Mouse (Mus musculus): Measurements from ENCODE around the gene Agl.
"Not testable (repeated sequence)": the region's sequence is repeated elsewhere in the genome, so short reads cannot be mapped to it uniquely, and the experiment has no call there.

Agl gene

GRCm38 (mm10) chr3:116766963-116767362 lies 41.0 kb downstream of the Agl start:
- in situ Hi-C loops (cut with MboI; ENCODE audit: low sequenced_read_pairs), result not testable (repeated sequence)

- in situ Hi-C loops (cut with MboI; ENCODE audit: low sequenced_read_pairs), result no loop called here
These were observed 55.1 kb downstream of the Agl start for GRCm38 (mm10) chr3:116752818-116753217.

GRCm38 (mm10) chr3:116751191-116751860 lies 56.6 kb downstream of the Agl start:
- in situ Hi-C loops (cut with MboI; ENCODE audit: low sequenced_read_pairs), result no loop called here

GRCm38 (mm10) chr3:116748391-116749170 lies 59.4 kb downstream of the Agl start:
- in situ Hi-C loops (cut with MboI; ENCODE audit: low sequenced_read_pairs), result loop anchor here (25.0 kb wide), 1 partner anchor 411 kb away; no protein-coding TSS in a partner anchor

GRCm38 (mm10) chr3:116747648-116748047 lies 60.3 kb downstream of the Agl start:
- in situ Hi-C loops (cut with MboI; ENCODE audit: low sequenced_read_pairs), result loop anchor here (25.0 kb wide), 1 partner anchor 410 kb away; no protein-coding TSS in a partner anchor

GRCm38 (mm10) chr3:116740963-116741362 lies 67.0 kb downstream of the Agl start:
- in situ Hi-C loops (cut with MboI; ENCODE audit: low sequenced_read_pairs), result loop anchor here (25.0 kb wide), 1 partner anchor 404 kb away; no protein-coding TSS in a partner anchor

- in situ Hi-C loops (cut with MboI; ENCODE audit: low sequenced_read_pairs), result loop anchor here (25.0 kb wide), 1 partner anchor 403 kb away; no protein-coding TSS in a partner anchor
These were observed 67.9 kb downstream of the Agl start for GRCm38 (mm10) chr3:116740106-116740505.

- in situ Hi-C loops (cut with MboI; ENCODE audit: low sequenced_read_pairs), result loop anchor here (25.0 kb wide), 1 partner anchor 400 kb away; no protein-coding TSS in a partner anchor
These were observed 70.6 kb downstream of the Agl start for GRCm38 (mm10) chr3:116737326-116737731.

- in situ Hi-C loops (cut with MboI; ENCODE audit: low sequenced_read_pairs), result loop anchor here (25.0 kb wide), 1 partner anchor 392 kb away; no protein-coding TSS in a partner anchor
These were observed 78.3 kb downstream of the Agl start for GRCm38 (mm10) chr3:116729483-116730174.

GRCm38 (mm10) chr3:116726807-116727206 lies 81.2 kb downstream of the Agl start:
- in situ Hi-C loops (cut with MboI; ENCODE audit: low sequenced_read_pairs), result loop anchor here (25.0 kb wide), 1 partner anchor 390 kb away; no protein-coding TSS in a partner anchor

- in situ Hi-C loops (cut with MboI; ENCODE audit: low sequenced_read_pairs), result no loop called here
These were observed 84.2 kb downstream of the Agl start for GRCm38 (mm10) chr3:116723496-116724481.

GRCm38 (mm10) chr3:116722980-116723379 lies 85.0 kb downstream of the Agl start:
- in situ Hi-C loops (cut with MboI; ENCODE audit: low sequenced_read_pairs), result no loop called here

- in situ Hi-C loops (cut with MboI; ENCODE audit: low sequenced_read_pairs), result no loop called here
These were observed 89.0 kb downstream of the Agl start for GRCm38 (mm10) chr3:116718951-116719350.

- in situ Hi-C loops (cut with MboI; ENCODE audit: low sequenced_read_pairs), result no loop called here
These were observed 94.9 kb downstream of the Agl start for GRCm38 (mm10) chr3:116713031-116713430.

- in situ Hi-C loops (cut with MboI; ENCODE audit: low sequenced_read_pairs), result no loop called here
These were observed 95.5 kb downstream of the Agl start, which contains the start of gene Slc35a3 for GRCm38 (mm10) chr3:116712436-116712881. Gene Slc35a3 (minus strand): TSS chr3:116712831.

- in situ Hi-C loops (cut with MboI; ENCODE audit: low sequenced_read_pairs), result no loop called here
These were observed 96.1 kb downstream of the Agl start for GRCm38 (mm10) chr3:116711624-116712435.

- in situ Hi-C loops (cut with MboI; ENCODE audit: low sequenced_read_pairs), result no loop called here
These were observed 97.0 kb downstream of the Agl start for GRCm38 (mm10) chr3:116710941-116711340.

GRCm38 (mm10) chr3:116705637-116706204 lies 102.2 kb downstream of the Agl start:
- in situ Hi-C loops (cut with MboI; ENCODE audit: low sequenced_read_pairs), result no loop called here

- in situ Hi-C loops (cut with MboI; ENCODE audit: low sequenced_read_pairs), result no loop called here
These were observed 104.1 kb downstream of the Agl start for GRCm38 (mm10) chr3:116703835-116704234.

Measured in CH12F3 (cell line).